Mouse (Mus musculus) forebrain, embryonic 16.5 days (tissue): ENCODE data around the gene Lpo. TPM values are rescaled to one million over a fixed set of nuclear protein-coding genes. Genes with fewer than 3 reads are reported as not detected.

Source experiments
- ATAC-seq: fragments of 200-750 bp; cut with Nextera tagmentation; 2 replicates; pipeline ENCODE4 v1.8.0; 2017; ENCODE audit warnings: mild to moderate bottlenecking, moderate library complexity
- H3K27ac ChIP-seq: fragments of 300-500 bp; sonication (generic); 2 replicates; pipeline ENCODE4 v1.5.1; 2014; ENCODE audit warnings: low read length, control low read depth
- H3K27me3 ChIP-seq: fragments of 300-500 bp; sonication (generic); replicated peaks from 2 replicates; pipeline ENCODE4 v1.6.1; 2014; ENCODE audit warnings: low read length; ENCODE audit not compliant: control insufficient read depth, insufficient read depth
- H3K36me3 ChIP-seq: fragments of 300-500 bp; sonication (generic); 2 replicates; pipeline ENCODE4 v1.6.1; 2014; ENCODE audit not compliant: control insufficient read depth, insufficient read depth
- H3K4me1 ChIP-seq: fragments of 300-500 bp; sonication (generic); replicated peaks from 2 replicates; pipeline ENCODE4 v1.6.1; 2014; ENCODE audit warnings: low read length; ENCODE audit not compliant: control insufficient read depth, insufficient read depth
- H3K4me2 ChIP-seq: fragments of 300-500 bp; sonication (generic); 2 replicates; pipeline ENCODE4 v1.6.1; 2014; ENCODE audit warnings: mild to moderate bottlenecking, low read length, control low read depth
- H3K4me3 ChIP-seq: fragments of 300-500 bp; sonication (generic); replicated peaks from 2 replicates; pipeline ENCODE4 v1.5.1; 2014; ENCODE audit warnings: mild to moderate bottlenecking, low read length, control low read depth
- H3K9ac ChIP-seq: fragments of 300-500 bp; sonication (generic); replicated peaks from 2 replicates; pipeline ENCODE4 v1.6.1; 2014; ENCODE audit warnings: low read depth, low read length, control low read depth
- H3K9me3 ChIP-seq: fragments of 300-500 bp; sonication (generic); 2 replicates; pipeline ENCODE4 v1.6.1; 2016; ENCODE audit warnings: low read length; ENCODE audit not compliant: control insufficient read depth
- WGBS: fragments of 180-500 bp; shearing (Covaris S2); extraction: QIAGEN DNeasy Blood & Tissue Kit; methylation state at CpG from one replicate; pipeline ENCODE4 v1.1.7; 2014; 5-methylcytosine and 5-hydroxymethylcytosine counted together
- polyA plus RNA-seq: library from polyadenylated mRNA; unstranded; fragments of >200 nt; fragmentation: Nextera tagmentation; extraction: Ambion mirVana; gene quantifications from 2 replicates; pipeline ENCODE4 v1.2.1, GENCODE M21; 2015

Lpo gene
- polyA plus RNA-seq, 1 experiment from 2014 or later = 0.48 TPM

GRCm38 (mm10) chr11:87778915-87779314, 49.2 kb downstream of the Lpo start:
- H3K4me1 ChIP-seq = peaks cover 10% of the 10 kb centered on the region
- no peaks in the 10 kb centered on the region for H3K9me3 ChIP-seq
- no peak overlapping the region for H3K9ac ChIP-seq
- no peak overlapping the region for H3K27ac ChIP-seq
- no peaks in the 10 kb centered on the region for H3K27me3 ChIP-seq
- 38% methylated on average over 12 of the region's 12 CpGs for WGBS
- H3K36me3 ChIP-seq = peaks cover 10% of the 10 kb centered on the region; the same call in 1 of the 2 replicates
- H3K4me3 ChIP-seq = peak overlapping the region; percentile 36
- peak; percentile 8; the same call in 1 of the 2 replicates for ATAC-seq
- peak overlapping the region; percentile 62 for H3K4me2 ChIP-seq

GRCm38 (mm10) chr11:87778100-87778765, 49.9 kb downstream of the Lpo start:
- H3K9me3 ChIP-seq = no peaks in the 10 kb centered on the region
- no peaks in the 10 kb centered on the region for H3K27me3 ChIP-seq
- H3K9ac ChIP-seq = peak overlapping the region; percentile 68
- H3K4me1 ChIP-seq = peaks cover 10% of the 10 kb centered on the region
- peak; percentile 83 for ATAC-seq
- peaks cover 10% of the 10 kb centered on the region; the same call in 1 of the 2 replicates for H3K36me3 ChIP-seq
- peak overlapping the region; percentile 62 for H3K4me2 ChIP-seq
- 8% methylated on average over 32 of the region's 32 CpGs for WGBS
- peak overlapping the region; percentile 36 for H3K4me3 ChIP-seq
- no peak overlapping the region for H3K27ac ChIP-seq

GRCm38 (mm10) chr11:87772354-87772753, 55.7 kb downstream of the Lpo start:
- no peak overlapping the region for H3K4me3 ChIP-seq
- no peaks in the 10 kb centered on the region for H3K27me3 ChIP-seq
- H3K4me2 ChIP-seq = no peak overlapping the region
- peaks cover 10% of the 10 kb centered on the region; the same call in 1 of the 2 replicates for H3K36me3 ChIP-seq
- ATAC-seq = no peak
- H3K4me1 ChIP-seq = no peaks in the 10 kb centered on the region
- H3K9ac ChIP-seq = no peak overlapping the region
- H3K9me3 ChIP-seq = no peaks in the 10 kb centered on the region
- H3K27ac ChIP-seq = no peak overlapping the region
- WGBS = 94% methylated on average over 3 of the region's 3 CpGs

- 62% methylated on average over 3 of the region's 3 CpGs for WGBS
- 0 out of 2 replicates have a peak, but pooled peaks cover 6% of the 10 kb centered on the region for H3K36me3 ChIP-seq
- no peak overlapping the region for H3K27ac ChIP-seq
- no peak for ATAC-seq
- no peaks in the 10 kb centered on the region for H3K27me3 ChIP-seq
- no peak overlapping the region for H3K9ac ChIP-seq
- H3K9me3 ChIP-seq = no peaks in the 10 kb centered on the region
- H3K4me2 ChIP-seq = no peak overlapping the region
- H3K4me3 ChIP-seq = no peak overlapping the region
- H3K4me1 ChIP-seq = no peaks in the 10 kb centered on the region
Observed at GRCm38 (mm10) chr11:87770989-87771388, 57.1 kb downstream of the Lpo start.

- Histone ChIP-seq H3K9ac (no peak overlapping the region), H3K9me3 (no peaks in the 10 kb centered on the region), H3K27ac (no peak overlapping the region), H3K27me3 (no peaks in the 10 kb centered on the region), H3K4me2 (no peak overlapping the region), H3K4me3 (no peak overlapping the region), H3K4me1 (peaks cover 13% of the 10 kb centered on the region), H3K36me3 (no peaks in the 10 kb centered on the region)
- ATAC-seq = no peak
- 96% methylated on average over 4 of the region's 4 CpGs for WGBS
Observed at GRCm38 (mm10) chr11:87768745-87769144, 59.3 kb downstream of the Lpo start.

GRCm38 (mm10) chr11:87763988-87764876, 63.9 kb downstream of the Lpo start:
- H3K9ac ChIP-seq = peak overlapping the region; percentile 65
- under 1% methylated on average over 65 of the region's 65 CpGs for WGBS
- H3K4me2 ChIP-seq = peak overlapping the region; percentile 74
- H3K36me3 ChIP-seq = no peaks in the 10 kb centered on the region
- no peaks in the 10 kb centered on the region for H3K9me3 ChIP-seq
- peak; percentile 19 for ATAC-seq
- H3K4me1 ChIP-seq = peaks cover 51% of the 10 kb centered on the region
- H3K27me3 ChIP-seq = no peaks in the 10 kb centered on the region
- peak overlapping the region; percentile 59 for H3K4me3 ChIP-seq
- 0 out of 2 replicates have a peak overlapping the region, but pooled peaks have one; percentile 15 for H3K27ac ChIP-seq

GRCm38 (mm10) chr11:87763511-87763987, 64.5 kb downstream of the Lpo start:
- H3K4me3 ChIP-seq = peak overlapping the region; percentile 59
- no peaks in the 10 kb centered on the region for H3K27me3 ChIP-seq
- WGBS = 0% methylated on average over 17 of the region's 17 CpGs
- H3K4me2 ChIP-seq = peak overlapping the region; percentile 74
- ATAC-seq = peak; percentile 16
- peaks cover 51% of the 10 kb centered on the region for H3K4me1 ChIP-seq
- no peak overlapping the region for H3K27ac ChIP-seq
- no peaks in the 10 kb centered on the region for H3K9me3 ChIP-seq
- H3K36me3 ChIP-seq = no peaks in the 10 kb centered on the region
- H3K9ac ChIP-seq = peak overlapping the region; percentile 65

GRCm38 (mm10) chr11:87762702-87763385, 65.2 kb downstream of the Lpo start:
- no peak for ATAC-seq
- no peaks in the 10 kb centered on the region for H3K27me3 ChIP-seq
- H3K36me3 ChIP-seq = no peaks in the 10 kb centered on the region
- H3K9ac ChIP-seq = peak overlapping the region; percentile 65
- no peak overlapping the region for H3K27ac ChIP-seq
- peak overlapping the region; percentile 74 for H3K4me2 ChIP-seq
- no peaks in the 10 kb centered on the region for H3K9me3 ChIP-seq
- peaks cover 51% of the 10 kb centered on the region for H3K4me1 ChIP-seq
- H3K4me3 ChIP-seq = peak overlapping the region; percentile 59
- WGBS = 37% methylated on average over 12 of the region's 12 CpGs
